Mouse (Mus musculus) A20 (cell line): Measurements from ENCODE around the gene Tppp2.

Experiments
- DNase-seq: peaks from one replicate; pipeline ENCODE4 v3.0.0-alpha.2; 2011; ENCODE audit warnings: low read depth, low spot score

Tppp2 gene

GRCm38 (mm10) chr14:51943336-51943735, 25.1 kb downstream of the Tppp2 start:
- no peak for DNase-seq

- DNase-seq = no peak
Observed at GRCm38 (mm10) chr14:51960316-51960715, 42.1 kb downstream of the Tppp2 start.

DNA sequence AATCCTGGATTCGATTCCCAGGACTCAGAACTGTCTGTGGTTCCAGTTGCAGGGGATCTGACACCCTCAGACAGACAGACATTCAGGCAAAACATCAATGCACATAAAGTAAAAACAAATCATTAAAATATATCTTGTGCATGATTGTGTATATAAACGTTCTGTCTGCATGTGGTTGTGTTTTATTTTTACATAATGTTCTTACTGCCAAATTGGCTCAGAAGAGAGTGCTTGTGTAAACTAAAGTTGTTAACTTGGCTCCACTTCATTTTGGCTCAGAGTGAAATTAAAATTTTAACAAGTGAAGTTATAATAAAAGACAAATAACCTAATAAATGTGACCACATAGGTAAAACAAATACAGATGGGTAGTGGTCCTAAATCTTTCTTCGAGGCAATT, 49.2 kb downstream of the Tppp2 start:
- no peak for DNase-seq
